Mouse (Mus musculus) stomach, embryonic 16.5 days (tissue): ENCODE data around the gene Rbm38. TPM values are rescaled to one million over a fixed set of nuclear protein-coding genes. Genes with fewer than 3 reads are reported as not detected.
A peak's percentile ranks its signal among the peaks of the same experiment; 100 is the strongest.

Experiments used
- ATAC-seq: fragments of 200-750 bp; cut with Nextera tagmentation; 2 replicates; pipeline ENCODE4 v1.8.0; 2017; ENCODE audit warnings: moderate number of reproducible peaks, moderate TSS enrichment; ENCODE audit not compliant: insufficient read depth, low FRiP score
- H3K27ac ChIP-seq: fragments of 300-500 bp; sonication (generic); 2 replicates; pipeline ENCODE4 v1.5.1; 2014; ENCODE audit warnings: low read length
- H3K27me3 ChIP-seq: fragments of 300-500 bp; sonication (generic); 2 replicates; pipeline ENCODE4 v1.6.1; 2014; ENCODE audit warnings: low read length, control low read depth, mixed read lengths; ENCODE audit not compliant: control insufficient read depth, insufficient read depth
- H3K36me3 ChIP-seq: fragments of 300-500 bp; sonication (generic); 2 replicates; pipeline ENCODE4 v1.6.1; 2014; ENCODE audit warnings: low read length; ENCODE audit not compliant: control insufficient read depth, insufficient read depth
- H3K4me1 ChIP-seq: fragments of 300-500 bp; sonication (generic); 2 replicates; pipeline ENCODE4 v1.6.1; 2014; ENCODE audit warnings: low read length, control low read depth, mixed read lengths; ENCODE audit not compliant: control insufficient read depth, insufficient read depth
- H3K4me2 ChIP-seq: fragments of 300-500 bp; sonication (generic); 2 replicates; pipeline ENCODE4 v1.6.1; 2014; ENCODE audit warnings: low read depth, low read length, mixed read lengths
- H3K4me3 ChIP-seq: fragments of 300-500 bp; sonication (generic); replicated peaks from 2 replicates; pipeline ENCODE4 v1.5.1; 2014; ENCODE audit warnings: mild to moderate bottlenecking, low read length
- H3K9ac ChIP-seq: fragments of 300-500 bp; sonication (generic); 2 replicates; pipeline ENCODE4 v1.6.1; 2014; ENCODE audit warnings: low read length
- H3K9me3 ChIP-seq: fragments of 300-500 bp; sonication (generic); replicated peaks from 2 replicates; pipeline ENCODE4 v1.6.1; 2016; ENCODE audit warnings: low read length, control low read depth; ENCODE audit not compliant: control insufficient read depth
- whole genome bisulfite sequencing: fragments of 180-500 bp; shearing (Covaris S2); extraction: QIAGEN DNeasy Blood & Tissue Kit; methylation state at CpG from one replicate; pipeline ENCODE4 v1.1.7; 2014; 5-methylcytosine and 5-hydroxymethylcytosine counted together
- polyA plus RNA-seq: library from polyadenylated mRNA; unstranded; fragments of >200 nt; fragmentation: Nextera tagmentation; extraction: Ambion mirVana; gene quantifications from 2 replicates; pipeline ENCODE4 v1.2.1, GENCODE M21; 2015

Gene Rbm38
- polyA plus RNA-seq, 1 experiment from 2014 or later, result 49.5 TPM

GRCm38 (mm10) chr2:173037827-173038607 lies 17.7 kb downstream of the Rbm38 start:
- peak; percentile 57 for ATAC-seq
- peak overlapping the region; percentile 26; the same call in 1 of the 2 replicates for H3K27ac ChIP-seq
- no peak overlapping the region for H3K9ac ChIP-seq
- no peaks in the 10 kb centered on the region for H3K9me3 ChIP-seq
- peaks cover 10% of the 10 kb centered on the region for H3K4me1 ChIP-seq
- 71% methylated on average over 7 of the region's 7 CpGs for WGBS
- no peak overlapping the region for H3K4me3 ChIP-seq
- peaks cover 5% of the 10 kb centered on the region for H3K36me3 ChIP-seq
- no peak overlapping the region for H3K4me2 ChIP-seq
- H3K27me3 ChIP-seq, result no peaks in the 10 kb centered on the region

- Histone ChIP-seq H3K9ac (no peak overlapping the region), H3K36me3 (no peaks in the 10 kb centered on the region; the same call in 1 of the 2 replicates), H3K4me2 (no peak overlapping the region), H3K4me3 (no peak overlapping the region), H3K9me3 (no peaks in the 10 kb centered on the region), H3K27me3 (no peaks in the 10 kb centered on the region), H3K27ac (no peak overlapping the region), H3K4me1 (peaks cover 10% of the 10 kb centered on the region)
- 85% methylated on average over 4 of the region's 4 CpGs for WGBS
- ATAC-seq, result no peak
Observed at GRCm38 (mm10) chr2:173039041-173039440, 18.7 kb downstream of the Rbm38 start.

- no peaks in the 10 kb centered on the region for H3K27me3 ChIP-seq
- no peak overlapping the region for H3K4me3 ChIP-seq
- WGBS, result 87% methylated on average over 3 of the region's 3 CpGs
- H3K27ac ChIP-seq, result no peak overlapping the region
- no peak overlapping the region for H3K9ac ChIP-seq
- no peaks in the 10 kb centered on the region for H3K36me3 ChIP-seq
- peaks cover 10% of the 10 kb centered on the region for H3K4me1 ChIP-seq
- no peaks in the 10 kb centered on the region for H3K9me3 ChIP-seq
- no peak overlapping the region for H3K4me2 ChIP-seq
- no peak for ATAC-seq
Observed at GRCm38 (mm10) chr2:173040803-173041202, 20.5 kb downstream of the Rbm38 start.

GRCm38 (mm10) chr2:173041242-173041641 lies 20.9 kb downstream of the Rbm38 start:
- no peak overlapping the region for H3K27ac ChIP-seq
- no peak overlapping the region for H3K4me2 ChIP-seq
- peaks cover 10% of the 10 kb centered on the region for H3K4me1 ChIP-seq
- no peak for ATAC-seq
- no peaks in the 10 kb centered on the region for H3K36me3 ChIP-seq
- 63% methylated on average over 5 of the region's 5 CpGs for WGBS
- H3K9ac ChIP-seq, result no peak overlapping the region
- H3K9me3 ChIP-seq, result no peaks in the 10 kb centered on the region
- no peak overlapping the region for H3K4me3 ChIP-seq
- H3K27me3 ChIP-seq, result no peaks in the 10 kb centered on the region

- no peaks in the 10 kb centered on the region for H3K9me3 ChIP-seq
- H3K27ac ChIP-seq, result no peak overlapping the region
- H3K4me1 ChIP-seq, result peaks cover 11% of the 10 kb centered on the region
- no peak overlapping the region for H3K9ac ChIP-seq
- no peak for ATAC-seq
- no peak overlapping the region for H3K4me3 ChIP-seq
- no peak overlapping the region for H3K4me2 ChIP-seq
- 83% methylated on average over 1 of the region's 1 CpGs for WGBS
- no peaks in the 10 kb centered on the region for H3K36me3 ChIP-seq
- no peaks in the 10 kb centered on the region for H3K27me3 ChIP-seq
Observed at GRCm38 (mm10) chr2:173041893-173042292, 21.6 kb downstream of the Rbm38 start.

- no peaks in the 10 kb centered on the region for H3K9me3 ChIP-seq
Observed at GRCm38 (mm10) chr2:173042504-173043162, 22.3 kb downstream of the Rbm38 start.

GRCm38 (mm10) chr2:173044198-173044970 lies 24.1 kb downstream of the Rbm38 start:
- H3K4me2 ChIP-seq, result no peak overlapping the region
- H3K36me3 ChIP-seq, result no peaks in the 10 kb centered on the region
- 0 out of 2 replicates have a peak, but pooled peaks cover 5% of the 10 kb centered on the region for H3K4me1 ChIP-seq
- WGBS, result 71% methylated on average over 18 of the region's 18 CpGs
- H3K9me3 ChIP-seq, result no peaks in the 10 kb centered on the region
- ATAC-seq, result no peak
- no peak overlapping the region for H3K27ac ChIP-seq
- H3K9ac ChIP-seq, result no peak overlapping the region
- H3K4me3 ChIP-seq, result no peak overlapping the region
- no peaks in the 10 kb centered on the region for H3K27me3 ChIP-seq

More at GRCm38 (mm10) chr2:173042504-173043162, 22.3 kb downstream of the Rbm38 start:
- Histone ChIP-seq H3K4me1 (peaks cover 11% of the 10 kb centered on the region), H3K27me3 (no peaks in the 10 kb centered on the region), H3K27ac (no peak overlapping the region), H3K9ac (no peak overlapping the region), H3K4me2 (no peak overlapping the region), H3K4me3 (no peak overlapping the region), H3K36me3 (no peaks in the 10 kb centered on the region)
- no peak for ATAC-seq
- WGBS, result 65% methylated on average over 11 of the region's 11 CpGs

GRCm38 (mm10) chr2:173046582-173047297 lies 26.4 kb downstream of the Rbm38 start:
- H3K9ac ChIP-seq, result no peak overlapping the region
- H3K9me3 ChIP-seq, result no peaks in the 10 kb centered on the region
- H3K4me3 ChIP-seq, result no peak overlapping the region
- H3K36me3 ChIP-seq, result no peaks in the 10 kb centered on the region
- 62% methylated on average over 15 of the region's 15 CpGs for WGBS
- no peak for ATAC-seq
- H3K4me2 ChIP-seq, result no peak overlapping the region
- no peak overlapping the region for H3K27ac ChIP-seq
- 0 out of 2 replicates have a peak, but pooled peaks cover 5% of the 10 kb centered on the region for H3K4me1 ChIP-seq
- no peaks in the 10 kb centered on the region for H3K27me3 ChIP-seq
